Mouse (Mus musculus): ENCODE results near the gene Ciao2a. TPM values are rescaled to one million over a fixed set of nuclear protein-coding genes. Genes with fewer than 3 reads are reported as not detected.

Gene Ciao2a
- total and polyA plus RNA-seq, 3 experiments = 19.5 to 68.1 (median 59.7) TPM

- 68% methylated on average over 1 of the region's 1 CpGs for WGBS
- no peaks in the 10 kb centered on the region for H3K4me1 ChIP-seq (ENCODE audit: control insufficient read depth, insufficient read depth, low read length)
- TF ChIP-seq CTCF (IDR thresholded peaks at IDR 0.05) = no peak
- TF ChIP-seq EP300 (IDR thresholded peaks at IDR 0.05; ENCODE audit: insufficient read depth, low read depth, low read length) = no peak
- no peak for TF ChIP-seq POLR2A (IDR thresholded peaks at IDR 0.05; ENCODE audit: insufficient read depth, low read depth, low read length)
- no peak overlapping the region for H3K4me3 ChIP-seq
- no peak overlapping the region for H3K9ac ChIP-seq (ENCODE audit: low read depth, low read length)
- no peak overlapping the region for H3K27ac ChIP-seq
- DNase-seq = no peak
- intact Hi-C loops (cut with DNase I) = loop anchor here (5.0 to 10.0 kb wide), 3 partner anchors 235 to 293 kb away; no protein-coding TSS in a partner anchor
- no peaks in the 10 kb centered on the region for H3K27me3 ChIP-seq (ENCODE audit: control insufficient read depth, insufficient read depth, low read length)
- H3K36me3 ChIP-seq (ENCODE audit: control insufficient read depth, insufficient read depth, low read length) = no peaks in the 10 kb centered on the region
- no peaks in the 10 kb centered on the region for H3K79me2 ChIP-seq (replicated peaks; ENCODE audit: control insufficient read depth, insufficient read depth, low read length)
Observed at GRCm38 (mm10) chr9:66142265-66142664, 15.9 kb downstream of the Ciao2a start.

- intact Hi-C loops (cut with DNase I) = loop anchor here (5.0 to 10.0 kb wide), 3 partner anchors 233 to 291 kb away; no protein-coding TSS in a partner anchor
- 6% methylated on average over 6 of the region's 6 CpGs for WGBS
Observed at GRCm38 (mm10) chr9:66144248-66144647, 17.8 kb downstream of the Ciao2a start.

GRCm38 (mm10) chr9:66146141-66146540 lies 19.7 kb downstream of the Ciao2a start:
- H3K27me3 ChIP-seq (ENCODE audit: control insufficient read depth, insufficient read depth, low read length) = no peaks in the 10 kb centered on the region
- no peak overlapping the region for H3K4me3 ChIP-seq
- H3K4me1 ChIP-seq (ENCODE audit: control insufficient read depth, insufficient read depth, low read length) = no peaks in the 10 kb centered on the region
- H3K79me2 ChIP-seq (replicated peaks; ENCODE audit: control insufficient read depth, insufficient read depth, low read length) = no peaks in the 10 kb centered on the region
- no peak overlapping the region for H3K9ac ChIP-seq (ENCODE audit: low read depth, low read length)
- DNase-seq = no peak
- intact Hi-C loops (cut with DNase I) = loop anchor here (10.0 kb wide), 2 partner anchors 259 to 289 kb away; no protein-coding TSS in a partner anchor
- no peak overlapping the region for H3K27ac ChIP-seq
- no peaks in the 10 kb centered on the region for H3K36me3 ChIP-seq (ENCODE audit: control insufficient read depth, insufficient read depth, low read length)
- TF ChIP-seq CTCF (IDR thresholded peaks at IDR 0.05) (no peak), POLR2A (IDR thresholded peaks at IDR 0.05; ENCODE audit: insufficient read depth, low read depth, low read length) (no peak), EP300 (IDR thresholded peaks at IDR 0.05; ENCODE audit: insufficient read depth, low read depth, low read length) (no peak)

More at GRCm38 (mm10) chr9:66144248-66144647, 17.8 kb downstream of the Ciao2a start:
- Histone ChIP-seq H3K9ac (ENCODE audit: low read depth, low read length) (no peak overlapping the region), H3K27me3 (ENCODE audit: control insufficient read depth, insufficient read depth, low read length) (no peaks in the 10 kb centered on the region), H3K36me3 (ENCODE audit: control insufficient read depth, insufficient read depth, low read length) (no peaks in the 10 kb centered on the region), H3K27ac (no peak overlapping the region), H3K79me2 (replicated peaks; ENCODE audit: control insufficient read depth, insufficient read depth, low read length) (no peaks in the 10 kb centered on the region), H3K4me3 (no peak overlapping the region), H3K4me1 (ENCODE audit: control insufficient read depth, insufficient read depth, low read length) (no peaks in the 10 kb centered on the region)
- TF ChIP-seq CTCF (IDR thresholded peaks at IDR 0.05) = peak; percentile 89; the same call in 1 of the 2 replicates
- no peak for TF ChIP-seq POLR2A (IDR thresholded peaks at IDR 0.05; ENCODE audit: insufficient read depth, low read depth, low read length)
- 0 out of 2 replicates have a peak, but pooled peaks have one; percentile 27 for TF ChIP-seq EP300 (IDR thresholded peaks at IDR 0.05; ENCODE audit: insufficient read depth, low read depth, low read length)
- peak; percentile 60 to 67 for DNase-seq

- 42% methylated on average over 9 of the region's 9 CpGs for WGBS
- Histone ChIP-seq H3K79me2 (replicated peaks; ENCODE audit: control insufficient read depth, insufficient read depth, low read length) (no peaks in the 10 kb centered on the region), H3K9ac (ENCODE audit: low read depth, low read length) (no peak overlapping the region), H3K4me3 (no peak overlapping the region), H3K4me1 (ENCODE audit: control insufficient read depth, insufficient read depth, low read length) (no peaks in the 10 kb centered on the region), H3K36me3 (ENCODE audit: control insufficient read depth, insufficient read depth, low read length) (no peaks in the 10 kb centered on the region), H3K27ac (no peak overlapping the region), H3K27me3 (ENCODE audit: control insufficient read depth, insufficient read depth, low read length) (no peaks in the 10 kb centered on the region)
- intact Hi-C loops (cut with DNase I) = no loop called here
- TF ChIP-seq EP300 (IDR thresholded peaks at IDR 0.05; ENCODE audit: insufficient read depth, low read depth, low read length) (no peak), POLR2A (IDR thresholded peaks at IDR 0.05; ENCODE audit: insufficient read depth, low read depth, low read length) (no peak), CTCF (IDR thresholded peaks at IDR 0.05) (no peak)
- DNase-seq = no peak
Observed at GRCm38 (mm10) chr9:66152011-66152410, 25.6 kb downstream of the Ciao2a start.

GRCm38 (mm10) chr9:66153594-66153993 lies 27.2 kb downstream of the Ciao2a start:
- TF ChIP-seq POLR2A (IDR thresholded peaks at IDR 0.05; ENCODE audit: insufficient read depth, low read depth, low read length) (no peak), CTCF (IDR thresholded peaks at IDR 0.05) (no peak), EP300 (IDR thresholded peaks at IDR 0.05; ENCODE audit: insufficient read depth, low read depth, low read length) (no peak)
- 76% methylated on average over 6 of the region's 6 CpGs for WGBS
- Histone ChIP-seq H3K27me3 (ENCODE audit: control insufficient read depth, insufficient read depth, low read length) (no peaks in the 10 kb centered on the region), H3K4me1 (ENCODE audit: control insufficient read depth, insufficient read depth, low read length) (peaks cover 6% of the 10 kb centered on the region), H3K9ac (ENCODE audit: low read depth, low read length) (no peak overlapping the region), H3K36me3 (ENCODE audit: control insufficient read depth, insufficient read depth, low read length) (no peaks in the 10 kb centered on the region), H3K4me3 (no peak overlapping the region), H3K79me2 (replicated peaks; ENCODE audit: control insufficient read depth, insufficient read depth, low read length) (no peaks in the 10 kb centered on the region), H3K27ac (no peak overlapping the region)
- DNase-seq = no peak
- intact Hi-C loops (cut with DNase I) = no loop called here

GRCm38 (mm10) chr9:66154013-66154412 lies 27.6 kb downstream of the Ciao2a start:
- Histone ChIP-seq H3K4me1 (ENCODE audit: control insufficient read depth, insufficient read depth, low read length) (peaks cover 6% of the 10 kb centered on the region), H3K9ac (ENCODE audit: low read depth, low read length) (no peak overlapping the region), H3K27me3 (ENCODE audit: control insufficient read depth, insufficient read depth, low read length) (no peaks in the 10 kb centered on the region), H3K36me3 (ENCODE audit: control insufficient read depth, insufficient read depth, low read length) (no peaks in the 10 kb centered on the region), H3K4me3 (no peak overlapping the region), H3K79me2 (replicated peaks; ENCODE audit: control insufficient read depth, insufficient read depth, low read length) (no peaks in the 10 kb centered on the region), H3K27ac (no peak overlapping the region)
- DNase-seq = no peak
- 93% methylated on average over 9 of the region's 9 CpGs for WGBS
- no peak for TF ChIP-seq POLR2A (IDR thresholded peaks at IDR 0.05; ENCODE audit: insufficient read depth, low read depth, low read length)
- TF ChIP-seq CTCF (IDR thresholded peaks at IDR 0.05) = no peak
- TF ChIP-seq EP300 (IDR thresholded peaks at IDR 0.05; ENCODE audit: insufficient read depth, low read depth, low read length) = no peak
- intact Hi-C loops (cut with DNase I) = no loop called here
